Mouse (Mus musculus) liver, postnatal 0 days (tissue): ENCODE results near the gene Tdrd9.

Experiments used
- CTCF ChIP-seq: sonication (generic); IDR thresholded peaks from 2 replicates; pipeline ENCODE4 v1.5.1; 2016; ENCODE audit warnings: antibody characterized with exemption, low read depth
- EP300 ChIP-seq: IDR thresholded peaks from 2 replicates; pipeline ENCODE4 v1.6.1; 2016; ENCODE audit warnings: antibody characterized with exemption, low read depth, mild to moderate bottlenecking

- no peak for TF ChIP-seq CTCF
- no peak for TF ChIP-seq EP300
These were observed 138.3 kb downstream of the Tdrd9 start for GRCm38 (mm10) chr12:112109701-112110100.
